9 mouse cellular contexts compared by ENCODE assay signal in genomic region chr8:120497503-120497946, GRCm38 (mm10).
DNase-seq lines count a peak whose midpoint lies in the region; ATAC-seq and TF ChIP-seq lines count a peak whose summit lies in the region.
"Had no signal": no experiment of that assay in that cellular context is flagged by ENCODE, and none has a peak within 500 bp of the region (broad histone marks: within the 10 kb centered on the region; RNA-seq: fewer than 3 reads in every experiment).

No protein-coding gene starts in this region.

- peak; percentile 77 for DNase-seq in embryo, embryonic 10 days (ENCODE audit: low spot score)
- no peak for DNase-seq in embryo, embryonic 9.5 days (ENCODE audit: extremely low spot score)
- DNase-seq in MEL (ENCODE audit: low read depth, low spot score), result peak; percentile 83
- peak; percentile 59 for DNase-seq in naive thymus-derived CD4-positive, alpha-beta T cell, adult 2 months (ENCODE audit: low read depth)
- DNase-seq in layer of hippocampus, postnatal 14 days (ENCODE audit: low spot score in 2 of 2), result no peak
- DNase-seq in frontal cortex, postnatal 10 days (ENCODE audit: low spot score in 2 of 2), result no peak
- no peak for DNase-seq in layer of hippocampus, adult 8-10 months (ENCODE audit: low spot score in 2 of 2)
- DNase-seq: kidney, postnatal 4 days had no signal

- H3K4me3 ChIP-seq in MEL (ENCODE audit: control insufficient read depth in 1 of 2, insufficient read depth in 1 of 2, low read depth in 2 of 2, low read length in 2 of 2), result peak overlapping the region; percentile 33 to 44
- no peak overlapping the region for H3K4me3 ChIP-seq in hindbrain, embryonic 15.5 days

- TF ChIP-seq POLR2A in MEL (IDR thresholded peaks at IDR 0.05; ENCODE audit: control insufficient read depth in 1 of 2, insufficient read depth in 1 of 2, low read depth in 1 of 2, low read length in 2 of 2, poor library complexity in 1 of 2), result no peak; a peak in 1 of 4 replicates

- no peak for TF ChIP-seq RAD21 in MEL (IDR thresholded peaks at IDR 0.05; ENCODE audit: low read depth, low read length)

- H3K27ac ChIP-seq in MEL (ENCODE audit: control insufficient read depth, low read depth, low read length), result peak overlapping the region; percentile 60
- no peak overlapping the region for H3K27ac ChIP-seq in hindbrain, embryonic 15.5 days (replicated peaks)

- no peak for ATAC-seq in hindbrain, embryonic 15.5 days (ENCODE audit: low FRiP score, low read depth)

- peak; percentile 4 to 75; a peak in 3 of 4 replicates for TF ChIP-seq EP300 in MEL (IDR thresholded peaks at IDR 0.05; ENCODE audit: low read depth in 1 of 2, low read length in 2 of 2)

- H3K36me3 ChIP-seq in MEL (ENCODE audit: control insufficient read depth in 1 of 2, insufficient read depth in 2 of 2, low read length in 2 of 2), result peaks cover 0 to 62% of the 10 kb centered on the region in 2 experiments; a peak in 3 of 4 replicates
- H3K36me3 ChIP-seq in hindbrain, embryonic 15.5 days, result no peaks in the 10 kb centered on the region

- peaks cover 100% of the 10 kb centered on the region for H3K79me2 ChIP-seq in MEL (ENCODE audit: control insufficient read depth, insufficient read depth, low read length, poor library complexity)

- H3K9me3 ChIP-seq in MEL (replicated peaks; ENCODE audit: insufficient read depth, low read length), result no peaks in the 10 kb centered on the region
- no peaks in the 10 kb centered on the region for H3K9me3 ChIP-seq in hindbrain, embryonic 15.5 days

- peaks cover 16 to 80% of the 10 kb centered on the region in 2 experiments for H3K4me1 ChIP-seq in MEL (ENCODE audit: control insufficient read depth in 1 of 2, insufficient read depth in 2 of 2, low read length in 2 of 2)
- H3K4me1 ChIP-seq in hindbrain, embryonic 15.5 days (replicated peaks), result peaks cover 83% of the 10 kb centered on the region

- TF ChIP-seq CTCF in MEL (IDR thresholded peaks at IDR 0.05 in 2 of 3, conservative IDR thresholded peaks at IDR 0.05 in 1 of 3; ENCODE audit: control insufficient read depth in 1 of 3, insufficient read depth in 1 of 3, low read depth in 2 of 3, low read length in 3 of 3, poor library complexity in 1 of 3, severe bottlenecking in 1 of 3), result no peak

- H3K27me3 ChIP-seq in MEL (ENCODE audit: control insufficient read depth in 1 of 2, insufficient read depth in 2 of 2, low read length in 2 of 2), result no peaks in the 10 kb centered on the region
- no peaks in the 10 kb centered on the region for H3K27me3 ChIP-seq in hindbrain, embryonic 15.5 days

- WGBS in hindbrain, embryonic 15.5 days, result 19% methylated on average over 11 of the region's 11 CpGs

- peak overlapping the region; percentile 33 for H3K4me2 ChIP-seq in hindbrain, embryonic 15.5 days

- peak overlapping the region; percentile 50 for H3K9ac ChIP-seq in MEL (ENCODE audit: control insufficient read depth, low read depth, low read length, poor library complexity, severe bottlenecking)
- no peak overlapping the region; the same call in 1 of the 2 replicates for H3K9ac ChIP-seq in hindbrain, embryonic 15.5 days

TF ChIP-seq in MEL, 35 proteins besides CTCF, POLR2A, EP300 and RAD21:
- TF ChIP-seq TAL1 (IDR thresholded peaks at IDR 0.05; ENCODE audit: low read length), result no peak
- TF ChIP-seq GABPA (IDR thresholded peaks at IDR 0.05; ENCODE audit: low read depth, low read length), result no peak
- TF ChIP-seq CHD1 (IDR thresholded peaks at IDR 0.05; ENCODE audit: low read depth, low read length), result 0 out of 2 replicates have a peak, but pooled peaks have one; percentile 15
- no peak for TF ChIP-seq TCF12 (IDR thresholded peaks at IDR 0.05; ENCODE audit: low read depth, low read length)
- no peak for TF ChIP-seq POLR2AphosphoS2 (IDR thresholded peaks at IDR 0.05; ENCODE audit: low read length)
- no peak for TF ChIP-seq ZMIZ1 (IDR thresholded peaks at IDR 0.05; ENCODE audit: low read depth, low read length)
- TF ChIP-seq ZKSCAN1 (IDR thresholded peaks at IDR 0.05; ENCODE audit: low read depth, low read length), result no peak
- no peak for TF ChIP-seq JUND (IDR thresholded peaks at IDR 0.05; ENCODE audit: low read depth, low read length)
- TF ChIP-seq MYC (IDR thresholded peaks at IDR 0.05; ENCODE audit: low read depth, low read length), result no peak
- TF ChIP-seq MYB (IDR thresholded peaks at IDR 0.05; ENCODE audit: low read depth, low read length), result peak; percentile 48; the same call in 1 of the 2 replicates
- no peak for TF ChIP-seq SMC3 (IDR thresholded peaks at IDR 0.05; ENCODE audit: low read depth, low read length)
- no peak for TF ChIP-seq BHLHE40 (IDR thresholded peaks at IDR 0.05; ENCODE audit: borderline replicate concordance, low read depth, low read length)
- TF ChIP-seq ETS1 (IDR thresholded peaks at IDR 0.05; ENCODE audit: low read depth, low read length), result peak; percentile 42; the same call in 1 of the 2 replicates
- no peak for TF ChIP-seq E2F4 (IDR thresholded peaks at IDR 0.05; ENCODE audit: borderline replicate concordance, low read depth, low read length)
- TF ChIP-seq POLR2AphosphoS5 (IDR thresholded peaks at IDR 0.05; ENCODE audit: borderline replicate concordance, low read depth, low read length), result no peak
- no peak for TF ChIP-seq ZC3H11A (IDR thresholded peaks at IDR 0.05; ENCODE audit: low read depth, low read length)
- no peak for TF ChIP-seq UBTF (IDR thresholded peaks at IDR 0.05; ENCODE audit: borderline replicate concordance, insufficient read depth, low read depth, low read length)
- TF ChIP-seq MXI1 (IDR thresholded peaks at IDR 0.05; ENCODE audit: low read depth, low read length), result peak; percentile 88
- TF ChIP-seq KAT2A (conservative IDR thresholded peaks at IDR 0.05; ENCODE audit: low read depth, low read length), result no peak
- TF ChIP-seq MEF2A (IDR thresholded peaks at IDR 0.05; ENCODE audit: extremely low read depth, insufficient replicate concordance, low read depth, low read length, poor library complexity, severe bottlenecking), result no peak
- no peak for TF ChIP-seq ZNF384 (IDR thresholded peaks at IDR 0.05; ENCODE audit: low read depth, low read length)
- no peak for TF ChIP-seq RCOR1 (IDR thresholded peaks at IDR 0.05; ENCODE audit: low read depth, low read length)
- TF ChIP-seq NRF1 (IDR thresholded peaks at IDR 0.05; ENCODE audit: insufficient read depth, low read depth, low read length, poor library complexity, severe bottlenecking), result no peak
- TF ChIP-seq CHD2 (IDR thresholded peaks at IDR 0.05; ENCODE audit: low read length), result no peak
- TF ChIP-seq USF2 (IDR thresholded peaks at IDR 0.05; ENCODE audit: borderline replicate concordance in 1 of 2, insufficient read depth in 1 of 2, low read depth in 1 of 2, low read length in 2 of 2), result no peak
- peak; percentile 92 for TF ChIP-seq SIN3A (IDR thresholded peaks at IDR 0.05; ENCODE audit: low read length)
- TF ChIP-seq HCFC1 (IDR thresholded peaks at IDR 0.05; ENCODE audit: low read depth, low read length), result no peak
- TF ChIP-seq MAFK (IDR thresholded peaks at IDR 0.05; ENCODE audit: borderline replicate concordance, low read depth, low read length), result no peak
- no peak for TF ChIP-seq ELF1 (IDR thresholded peaks at IDR 0.05; ENCODE audit: low read depth, low read length)
- no peak for TF ChIP-seq TBP (IDR thresholded peaks at IDR 0.05; ENCODE audit: low read depth, low read length)
- TF ChIP-seq USF1 (IDR thresholded peaks at IDR 0.05; ENCODE audit: low read depth, low read length), result no peak
- peak; percentile 74 for TF ChIP-seq MAZ (IDR thresholded peaks at IDR 0.05; ENCODE audit: low read depth, low read length)
- TF ChIP-seq GATA1 (IDR thresholded peaks at IDR 0.05; ENCODE audit: low read depth, low read length), result no peak
- no peak for TF ChIP-seq MAX (IDR thresholded peaks at IDR 0.05; ENCODE audit: low read length)
- no peak for TF ChIP-seq NELFE (IDR thresholded peaks at IDR 0.05; ENCODE audit: low read depth, low read length)

Comparison
In these comparisons a context has a peak if more than half of its experiments do, and no peak if none do; other contexts are left out.
1. DNase-seq: peak in embryo, embryonic 10 days (single experiment), MEL (single experiment) and naive thymus-derived CD4-positive, alpha-beta T cell, adult 2 months (single experiment); none in embryo, embryonic 9.5 days (single experiment), layer of hippocampus, postnatal 14 days (0 of 2), frontal cortex, postnatal 10 days (0 of 2) and layer of hippocampus, adult 8-10 months (0 of 2).